Mouse (Mus musculus) cortical plate, adult 2 months (tissue): Measurements from ENCODE around the gene Dchs1.

Source experiments
- CTCF ChIP-seq: fragments of 200-500 bp; IDR thresholded peaks from 2 replicates; pipeline ENCODE4 v1.5.1; 2011; ENCODE audit warnings: mild to moderate bottlenecking, control low read depth, low read length; ENCODE audit not compliant: insufficient read depth; ENCODE audit errors: extremely low read depth
- POLR2A ChIP-seq: fragments of 200-500 bp; IDR thresholded peaks from 2 replicates; pipeline ENCODE4 v1.6.1; 2011; ENCODE audit warnings: mild to moderate bottlenecking, low read length, control low read depth; ENCODE audit not compliant: insufficient read depth; ENCODE audit errors: extremely low read depth

- TF ChIP-seq POLR2A (no peak), CTCF (no peak)
These were observed 759 bp downstream of the Dchs1 start for GRCm38 (mm10) chr7:105786506-105787284.
